Mouse (Mus musculus) urinary bladder, postnatal 14 days (tissue): ENCODE results near the gene Serpinh1.

Experiments used
- DNase-seq: peaks from one replicate; pipeline ENCODE4 v3.0.0; 2021; ENCODE audit warnings: low spot score

Serpinh1 gene

GRCm38 (mm10) chr7:99326128-99326527 lies 26.9 kb downstream of the Serpinh1 start:
- DNase-seq, result no peak

- DNase-seq, result no peak
Observed at GRCm38 (mm10) chr7:99324810-99325209, 28.2 kb downstream of the Serpinh1 start.

- DNase-seq, result no peak
Observed at GRCm38 (mm10) chr7:99323321-99323700, 29.7 kb downstream of the Serpinh1 start.

GRCm38 (mm10) chr7:99322691-99323320 lies 30.2 kb downstream of the Serpinh1 start:
- DNase-seq, result no peak

GRCm38 (mm10) chr7:99320524-99320923 lies 32.5 kb downstream of the Serpinh1 start:
- DNase-seq, result no peak

- no peak for DNase-seq
Observed at GRCm38 (mm10) chr7:99317475-99317874, 35.6 kb downstream of the Serpinh1 start.

- DNase-seq, result no peak
Observed at GRCm38 (mm10) chr7:99316207-99316606, 36.8 kb downstream of the Serpinh1 start.

GRCm38 (mm10) chr7:99314565-99314964 lies 38.5 kb downstream of the Serpinh1 start:
- DNase-seq, result no peak

- DNase-seq, result no peak
Observed at GRCm38 (mm10) chr7:99313253-99313652, 39.8 kb downstream of the Serpinh1 start.

- no peak for DNase-seq
Observed at GRCm38 (mm10) chr7:99312671-99313143, 40.3 kb downstream of the Serpinh1 start.

GRCm38 (mm10) chr7:99312058-99312457 lies 41.0 kb downstream of the Serpinh1 start:
- DNase-seq, result no peak

GRCm38 (mm10) chr7:99311433-99311832 lies 41.6 kb downstream of the Serpinh1 start:
- no peak for DNase-seq

GRCm38 (mm10) chr7:99306640-99307039 lies 46.4 kb downstream of the Serpinh1 start:
- DNase-seq, result no peak

- DNase-seq, result no peak
Observed at GRCm38 (mm10) chr7:99305688-99306087, 47.4 kb downstream of the Serpinh1 start.

GRCm38 (mm10) chr7:99304949-99305372 lies 48.1 kb downstream of the Serpinh1 start:
- DNase-seq, result peak; percentile 74

- no peak for DNase-seq
Observed at GRCm38 (mm10) chr7:99304029-99304428, 49.0 kb downstream of the Serpinh1 start.

- DNase-seq, result no peak
Observed at GRCm38 (mm10) chr7:99300650-99301175, 52.3 kb downstream of the Serpinh1 start.
